Mouse (Mus musculus) forebrain, embryonic 15.5 days (tissue): ENCODE measurements around the gene Klb. TPM values are rescaled to one million over a fixed set of nuclear protein-coding genes. Genes with fewer than 3 reads are reported as not detected.

ENCODE experiments used
- ATAC-seq: fragments of 200-750 bp; cut with Nextera tagmentation; replicated peaks from 2 replicates; pipeline ENCODE4 v1.8.0; 2017; ENCODE audit warnings: mild to moderate bottlenecking, moderate TSS enrichment, moderate library complexity
- H3K27ac ChIP-seq: fragments of 300-500 bp; sonication (generic); replicated peaks from 2 replicates; pipeline ENCODE4 v1.5.1; 2015; ENCODE audit warnings: mild to moderate bottlenecking, inconsistent platforms
- H3K27me3 ChIP-seq: fragments of 300-500 bp; sonication (generic); 2 replicates; pipeline ENCODE4 v1.6.1; 2015; ENCODE audit warnings: inconsistent platforms
- H3K36me3 ChIP-seq: fragments of 300-500 bp; sonication (generic); 2 replicates; pipeline ENCODE4 v1.6.1; 2015; ENCODE audit warnings: mild to moderate bottlenecking, inconsistent platforms
- H3K4me1 ChIP-seq: fragments of 300-500 bp; sonication (generic); 2 replicates; pipeline ENCODE4 v1.6.1; 2015; ENCODE audit warnings: inconsistent platforms
- H3K4me2 ChIP-seq: fragments of 300-500 bp; sonication (generic); replicated peaks from 2 replicates; pipeline ENCODE4 v1.6.1; 2015; ENCODE audit warnings: mild to moderate bottlenecking, inconsistent platforms
- H3K4me3 ChIP-seq: fragments of 300-500 bp; sonication (generic); 2 replicates; pipeline ENCODE4 v1.5.1; 2015; ENCODE audit warnings: mild to moderate bottlenecking, inconsistent platforms
- H3K9ac ChIP-seq: fragments of 300-500 bp; sonication (generic); replicated peaks from 2 replicates; pipeline ENCODE4 v1.6.1; 2015; ENCODE audit warnings: mild to moderate bottlenecking, inconsistent platforms
- H3K9me3 ChIP-seq: fragments of 300-500 bp; sonication (generic); 2 replicates; pipeline ENCODE4 v1.6.1; 2016; ENCODE audit warnings: inconsistent platforms
- WGBS: fragments of 180-500 bp; shearing (Covaris S2); methylation state at CpG from one replicate; pipeline ENCODE4 v1.1.7; 2015; ENCODE audit warnings: mixed read lengths; 5-methylcytosine and 5-hydroxymethylcytosine counted together
- polyA plus RNA-seq: library from polyadenylated mRNA; unstranded; fragments of >200 nt; fragmentation: Nextera tagmentation; extraction: Ambion mirVana; gene quantifications from 2 replicates; pipeline ENCODE4 v1.2.1, GENCODE M21; 2015

The Klb gene
- polyA plus RNA-seq, 1 experiment from 2014 or later, result 0.08 TPM

GRCm38 (mm10) chr5:65387008-65387867 is 39.1 kb downstream of the Klb start:
- Histone ChIP-seq H3K27ac (no peak overlapping the region), H3K36me3 (peaks cover 48% of the 10 kb centered on the region), H3K4me3 (no peak overlapping the region), H3K27me3 (no peaks in the 10 kb centered on the region), H3K9me3 (no peaks in the 10 kb centered on the region), H3K9ac (no peak overlapping the region), H3K4me1 (peaks cover 24% of the 10 kb centered on the region), H3K4me2 (no peak overlapping the region)
- WGBS, result 82% methylated on average over 6 of the region's 6 CpGs
- ATAC-seq, result no peak

DNA sequence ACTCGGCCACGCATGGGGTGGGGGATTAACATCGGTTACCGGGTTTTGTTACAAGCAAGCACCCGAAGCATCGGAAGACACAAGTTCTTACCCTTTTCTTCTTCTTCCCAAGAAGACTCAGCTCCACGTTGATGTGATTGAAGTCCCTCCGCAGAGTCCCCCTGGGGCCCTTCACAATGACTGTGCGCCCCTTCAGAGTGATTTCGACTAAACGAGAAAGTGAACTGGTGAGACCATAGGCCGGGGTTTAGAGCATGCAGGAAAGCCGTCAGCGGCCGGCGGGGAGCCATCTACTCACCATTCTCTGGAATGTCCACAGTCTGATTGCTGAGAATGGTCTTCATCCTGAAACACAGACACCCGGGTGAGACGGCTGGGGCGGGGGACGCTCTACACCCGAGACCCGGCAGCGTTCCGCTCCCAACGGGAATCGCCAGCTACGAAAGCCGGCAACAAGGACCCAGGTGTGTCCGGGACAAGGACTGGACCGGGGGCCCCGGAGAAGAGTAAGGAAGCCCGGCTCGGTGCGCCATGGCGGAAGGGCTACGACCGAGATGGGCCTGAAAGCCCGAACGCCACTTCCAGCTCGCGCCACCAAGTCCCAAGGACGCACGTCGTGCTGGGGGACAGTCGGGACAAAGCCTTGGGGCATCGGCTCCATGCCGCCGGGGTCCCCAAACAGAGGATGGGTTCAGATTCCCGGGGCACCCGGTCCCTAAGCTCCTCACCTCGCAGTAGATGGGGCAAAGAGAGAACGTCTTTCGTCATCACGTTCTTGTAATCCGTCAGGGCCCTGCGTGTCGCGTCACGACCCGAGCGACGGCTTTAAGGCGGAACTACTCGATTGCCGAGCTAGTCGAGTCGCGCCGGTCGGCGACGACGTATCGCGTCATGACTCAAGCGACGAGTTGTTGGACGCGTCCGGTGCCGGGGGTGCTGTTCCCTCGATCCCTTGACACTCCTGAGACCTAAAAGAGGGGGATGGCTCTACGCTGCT is 42.8 kb downstream of the Klb start, which contains the start of the genes Rpl9 and Lias:
TSS of gene Rpl9 (minus strand) at position 797 of the 997 bp plus-strand sequence.
TSS of gene Lias (plus strand) at position 850 of the 997 bp plus-strand sequence.
- H3K4me1 ChIP-seq, result peaks cover 32% of the 10 kb centered on the region
- peak within 1 kb of the TSS; percentile 98 for H3K9ac ChIP-seq
- no peaks in the 10 kb centered on the region for H3K27me3 ChIP-seq
- under 1% methylated on average over 83 of the region's 83 CpGs for WGBS
- H3K4me3 ChIP-seq, result peak within 1 kb of the TSS; percentile 92
- H3K27ac ChIP-seq, result peak within 1 kb of the TSS; percentile 94
- H3K9me3 ChIP-seq, result no peaks in the 10 kb centered on the region
- H3K4me2 ChIP-seq, result peak within 1 kb of the TSS; percentile 76
- ATAC-seq, result peak; percentile 98
- H3K36me3 ChIP-seq, result peaks cover 49% of the 10 kb centered on the region

DNA sequence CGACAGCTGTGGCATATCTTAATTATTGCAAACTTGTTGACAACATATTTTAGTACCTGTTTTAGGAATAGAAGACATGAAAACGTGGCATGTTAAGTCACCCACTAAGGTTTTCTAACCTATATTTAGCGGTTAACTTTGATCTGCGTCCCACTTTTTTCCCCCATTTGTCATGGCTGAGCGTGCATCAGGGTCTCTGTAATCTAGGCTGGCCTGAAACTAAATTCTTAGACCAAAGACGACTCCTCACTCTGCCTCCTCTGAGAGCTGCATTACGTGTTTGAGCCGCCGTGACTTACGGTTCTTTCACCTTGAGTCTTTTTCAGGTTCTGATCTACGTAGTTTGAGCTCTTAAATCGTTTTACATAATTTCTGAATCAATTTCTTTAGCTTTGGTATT is 43.6 kb downstream of the Klb start:
- 2% methylated on average over 12 of the region's 12 CpGs for WGBS
- no peaks in the 10 kb centered on the region for H3K9me3 ChIP-seq
- peaks cover 53% of the 10 kb centered on the region for H3K36me3 ChIP-seq
- peak overlapping the region; percentile 63 for H3K27ac ChIP-seq
- peaks cover 32% of the 10 kb centered on the region for H3K4me1 ChIP-seq
- no peaks in the 10 kb centered on the region for H3K27me3 ChIP-seq
- H3K4me3 ChIP-seq, result peak overlapping the region; percentile 92
- peak overlapping the region; percentile 69 for H3K9ac ChIP-seq
- ATAC-seq, result peak; percentile 34
- H3K4me2 ChIP-seq, result peak overlapping the region; percentile 76

- peaks cover 24% of the 10 kb centered on the region for H3K4me1 ChIP-seq
- H3K4me3 ChIP-seq, result no peak overlapping the region
- H3K4me2 ChIP-seq, result no peak overlapping the region
- H3K36me3 ChIP-seq, result peaks cover 44% of the 10 kb centered on the region
- ATAC-seq, result no peak
- H3K27me3 ChIP-seq, result no peaks in the 10 kb centered on the region
- no peak overlapping the region for H3K27ac ChIP-seq
- WGBS, result 89% methylated on average over 7 of the region's 7 CpGs
- H3K9me3 ChIP-seq, result no peaks in the 10 kb centered on the region
- H3K9ac ChIP-seq, result no peak overlapping the region
Observed at GRCm38 (mm10) chr5:65394425-65394824, 46.3 kb downstream of the Klb start.

DNA sequence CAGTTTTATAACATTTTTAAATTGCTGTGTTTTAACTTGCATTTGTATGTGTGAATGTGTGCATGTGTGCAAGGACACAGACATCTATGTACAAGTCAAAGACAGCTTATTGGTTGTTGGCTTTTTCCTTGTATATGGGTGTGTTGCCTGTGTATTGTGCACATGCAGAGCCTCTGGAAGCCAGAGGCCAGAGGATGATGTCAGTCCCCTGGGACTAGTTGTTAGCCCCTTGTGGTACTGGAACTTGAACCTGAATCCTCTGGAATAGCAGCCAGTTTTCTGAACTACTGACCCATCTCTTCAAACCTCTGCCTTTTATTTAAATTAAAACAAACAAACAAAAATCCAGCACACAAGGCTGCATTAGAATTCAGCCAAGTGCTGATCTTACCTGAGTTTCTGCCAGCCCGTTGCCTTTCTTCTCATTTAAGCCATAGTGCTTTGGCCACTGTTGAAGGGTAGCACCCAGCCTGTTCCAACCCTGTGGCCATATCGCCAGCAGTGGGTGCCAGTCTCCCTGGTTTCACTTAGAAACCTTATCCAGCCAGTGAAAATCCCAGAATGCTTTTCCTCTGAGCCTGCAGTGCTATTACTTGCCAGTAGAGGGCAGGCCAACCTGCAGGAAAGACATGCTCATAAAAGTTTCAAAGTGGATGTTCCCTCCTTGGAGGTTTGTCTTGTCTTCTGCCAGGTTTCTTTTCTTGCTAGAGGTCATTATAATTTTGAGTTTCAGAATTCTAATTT is 53.3 kb downstream of the Klb start:
- Histone ChIP-seq H3K4me2 (no peak overlapping the region), H3K9me3 (no peaks in the 10 kb centered on the region), H3K4me3 (no peak overlapping the region), H3K27ac (no peak overlapping the region), H3K36me3 (peaks cover 67% of the 10 kb centered on the region), H3K27me3 (no peaks in the 10 kb centered on the region), H3K4me1 (no peaks in the 10 kb centered on the region), H3K9ac (no peak overlapping the region)
- WGBS, result 28% methylated on average over 2 of the region's 2 CpGs
- peak; percentile 69; the same call in 1 of the 2 replicates for ATAC-seq

GRCm38 (mm10) chr5:65407989-65408388 is 59.9 kb downstream of the Klb start:
- Histone ChIP-seq H3K36me3 (peaks cover 65% of the 10 kb centered on the region), H3K27ac (0 out of 2 replicates have a peak overlapping the region, but pooled peaks have one; percentile 31), H3K27me3 (no peaks in the 10 kb centered on the region), H3K4me3 (no peak overlapping the region), H3K9ac (no peak overlapping the region), H3K4me2 (no peak overlapping the region), H3K9me3 (no peaks in the 10 kb centered on the region), H3K4me1 (no peaks in the 10 kb centered on the region)
- 0 out of 2 replicates have a peak, but pooled peaks have one; percentile 29 for ATAC-seq
- WGBS, result 13% methylated on average over 12 of the region's 12 CpGs

GRCm38 (mm10) chr5:65415653-65416458 is 67.7 kb downstream of the Klb start:
- no peak; the same call in 1 of the 2 replicates for ATAC-seq
- 17% methylated on average over 26 of the region's 26 CpGs for WGBS
- no peak overlapping the region for H3K4me3 ChIP-seq
- H3K9ac ChIP-seq, result no peak overlapping the region
- peaks cover 67% of the 10 kb centered on the region for H3K36me3 ChIP-seq
- no peaks in the 10 kb centered on the region for H3K27me3 ChIP-seq
- no peak overlapping the region for H3K27ac ChIP-seq
- H3K4me1 ChIP-seq, result peaks cover 5% of the 10 kb centered on the region; the same call in 1 of the 2 replicates
- no peaks in the 10 kb centered on the region for H3K9me3 ChIP-seq
- no peak overlapping the region for H3K4me2 ChIP-seq

DNA sequence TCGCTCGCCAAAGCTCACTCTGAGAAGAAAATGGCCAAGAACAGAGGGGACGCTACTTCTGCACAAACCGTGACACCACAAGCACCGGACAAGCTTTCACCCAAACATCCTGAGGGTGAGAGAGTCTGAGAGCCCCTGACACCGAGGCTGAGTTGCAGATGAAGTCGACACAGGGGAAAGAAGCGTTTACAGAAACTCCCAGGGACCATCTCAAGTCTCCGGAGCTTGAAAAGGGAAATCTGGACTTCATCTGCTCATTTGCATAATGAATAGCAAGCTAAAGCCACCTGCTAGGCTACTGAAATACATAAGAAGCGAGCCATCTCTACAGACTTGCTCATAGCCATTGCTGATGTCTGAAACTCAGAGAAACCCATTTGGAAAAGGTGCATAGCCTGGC is 71.0 kb downstream of the Klb start:
- WGBS, result 66% methylated on average over 10 of the region's 10 CpGs
- Histone ChIP-seq H3K4me1 (peaks cover 5% of the 10 kb centered on the region; the same call in 1 of the 2 replicates), H3K9ac (no peak overlapping the region), H3K4me3 (no peak overlapping the region), H3K27ac (no peak overlapping the region), H3K36me3 (peaks cover 72% of the 10 kb centered on the region), H3K9me3 (no peaks in the 10 kb centered on the region), H3K4me2 (no peak overlapping the region), H3K27me3 (no peaks in the 10 kb centered on the region)
- no peak for ATAC-seq

- peaks cover 78% of the 10 kb centered on the region for H3K36me3 ChIP-seq
- WGBS, result 75% methylated on average over 6 of the region's 6 CpGs
- H3K9ac ChIP-seq, result no peak overlapping the region
- no peak overlapping the region for H3K4me2 ChIP-seq
- peaks cover 2% of the 10 kb centered on the region; the same call in 1 of the 2 replicates for H3K4me1 ChIP-seq
- H3K4me3 ChIP-seq, result no peak overlapping the region
- H3K27me3 ChIP-seq, result no peaks in the 10 kb centered on the region
- ATAC-seq, result no peak
- no peaks in the 10 kb centered on the region for H3K9me3 ChIP-seq
- no peak overlapping the region for H3K27ac ChIP-seq
Observed at GRCm38 (mm10) chr5:65420822-65421221, 72.7 kb downstream of the Klb start.

DNA sequence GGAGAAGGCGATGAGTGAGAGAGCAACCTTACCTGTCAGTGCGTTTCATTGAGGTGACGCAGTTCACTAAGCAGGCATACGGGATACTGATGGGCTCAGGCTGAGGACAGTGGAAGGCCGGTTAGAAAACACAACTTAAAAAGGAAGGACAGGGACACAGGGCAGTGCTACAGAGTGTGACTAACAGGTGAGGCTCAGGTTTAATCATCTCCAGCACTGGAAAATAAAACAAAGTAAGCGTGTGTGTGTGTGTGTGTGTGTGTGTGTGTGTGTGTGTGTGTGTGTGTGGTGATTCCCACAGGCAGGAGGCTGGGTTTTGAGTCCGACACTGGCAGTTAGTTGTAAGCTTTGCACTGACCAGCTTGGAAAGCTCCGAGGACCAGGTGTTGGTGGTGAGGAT is 74.7 kb downstream of the Klb start:
- no peak overlapping the region for H3K27ac ChIP-seq
- no peak overlapping the region for H3K4me3 ChIP-seq
- H3K9ac ChIP-seq, result no peak overlapping the region
- no peaks in the 10 kb centered on the region for H3K4me1 ChIP-seq
- no peaks in the 10 kb centered on the region for H3K27me3 ChIP-seq
- no peaks in the 10 kb centered on the region for H3K9me3 ChIP-seq
- no peak for ATAC-seq
- H3K4me2 ChIP-seq, result no peak overlapping the region
- 93% methylated on average over 8 of the region's 8 CpGs for WGBS
- peaks cover 83% of the 10 kb centered on the region for H3K36me3 ChIP-seq

DNA sequence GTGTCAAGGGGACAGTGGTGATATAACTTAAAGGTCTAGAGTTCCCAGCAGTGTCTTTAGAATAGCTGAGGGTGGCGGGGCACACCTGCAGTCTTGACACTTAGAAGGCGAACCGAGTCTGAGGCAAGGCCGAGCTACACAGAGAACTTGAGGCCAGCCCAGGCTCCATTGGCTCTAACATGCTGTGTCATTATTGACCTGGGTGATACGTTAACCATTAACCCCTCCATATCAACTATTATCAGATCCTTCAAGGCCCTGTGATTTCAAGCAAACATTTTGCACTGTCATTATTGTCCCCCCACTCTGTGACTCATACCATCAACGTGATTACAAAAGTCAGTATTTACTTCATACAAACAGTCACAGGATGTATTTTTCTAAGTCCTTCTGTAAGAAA is 76.1 kb downstream of the Klb start:
- no peak for ATAC-seq
- no peak overlapping the region for H3K9ac ChIP-seq
- H3K27me3 ChIP-seq, result no peaks in the 10 kb centered on the region
- peaks cover 71% of the 10 kb centered on the region for H3K36me3 ChIP-seq
- H3K4me2 ChIP-seq, result no peak overlapping the region
- H3K4me3 ChIP-seq, result no peak overlapping the region
- WGBS, result 95% methylated on average over 6 of the region's 6 CpGs
- no peaks in the 10 kb centered on the region for H3K9me3 ChIP-seq
- H3K27ac ChIP-seq, result no peak overlapping the region
- no peaks in the 10 kb centered on the region for H3K4me1 ChIP-seq
